Mouse (Mus musculus) retina, adult 2 months (tissue): ENCODE results near the gene Mrps6.
"Not testable (repeated sequence)": the region's sequence is repeated elsewhere in the genome, so short reads cannot be mapped to it uniquely, and the experiment has no call there.

Experiments
- DNase-seq: peaks from one replicate; pipeline ENCODE4 v3.0.0-alpha.2; 2012; ENCODE audit warnings: low read depth, low spot score

Mrps6 gene

DNA sequence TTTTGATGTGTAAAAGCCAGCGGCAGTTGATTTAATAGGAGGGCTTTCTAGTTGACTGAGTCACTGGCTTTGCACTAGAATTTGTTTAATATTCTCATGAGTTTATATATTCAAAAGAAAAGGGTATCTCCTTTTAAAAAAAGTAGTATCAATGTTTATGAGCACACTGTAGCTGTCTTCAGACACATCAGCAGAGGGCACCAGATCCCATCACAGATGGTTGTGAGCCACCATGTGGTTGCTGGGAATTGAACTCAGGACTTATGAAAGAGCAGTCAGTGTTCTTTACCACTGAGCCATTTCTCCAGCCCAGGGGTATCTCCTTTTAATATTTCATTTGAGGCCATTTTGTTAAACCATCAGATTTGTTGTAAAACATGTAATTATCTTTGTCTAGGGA lies 4.8 kb downstream of the Mrps6 start:
- DNase-seq: no peak

DNA sequence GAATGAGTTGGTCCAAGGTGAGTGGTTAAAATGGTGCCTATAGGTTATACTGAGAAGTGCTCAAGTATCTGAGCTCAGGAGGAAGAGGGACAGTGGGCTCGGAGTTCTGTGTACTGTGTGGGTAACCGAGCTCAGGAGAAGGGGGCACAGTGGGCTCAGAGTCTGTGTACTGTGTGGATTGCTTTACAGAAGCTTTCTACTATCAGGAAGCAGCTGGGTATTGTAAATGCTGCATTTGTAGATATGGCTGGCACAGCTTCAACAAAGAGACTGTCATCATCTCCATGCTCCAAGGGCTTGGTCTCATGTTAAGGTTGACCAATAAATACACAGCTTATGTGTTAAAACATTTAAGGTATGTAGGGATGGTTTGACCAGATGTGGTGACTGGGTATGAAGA lies 6.7 kb downstream of the Mrps6 start:
- no peak for DNase-seq

- DNase-seq: no peak
Observed at GRCm38 (mm10) chr16:92070338-92070737, 12.3 kb downstream of the Mrps6 start.

DNA sequence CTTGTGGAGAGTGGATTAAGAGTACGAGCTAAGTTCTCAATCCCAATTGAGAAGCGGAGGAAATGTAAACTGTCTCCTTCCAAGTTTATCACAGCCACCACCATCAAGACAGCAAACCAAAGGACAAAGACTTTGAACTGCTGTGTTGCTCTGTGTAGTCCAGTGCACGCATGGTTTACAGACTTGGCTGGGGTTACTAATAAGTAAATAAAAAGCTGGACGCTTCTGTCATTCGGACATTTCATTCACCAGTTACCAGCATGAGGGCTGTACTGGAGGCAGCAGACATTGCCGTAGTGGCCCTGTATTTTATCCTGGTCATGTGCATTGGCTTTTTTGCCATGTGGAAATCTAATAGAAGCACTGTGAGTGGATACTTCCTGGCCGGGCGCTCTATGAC lies 18.7 kb downstream of the Mrps6 start:
- no peak for DNase-seq

DNA sequence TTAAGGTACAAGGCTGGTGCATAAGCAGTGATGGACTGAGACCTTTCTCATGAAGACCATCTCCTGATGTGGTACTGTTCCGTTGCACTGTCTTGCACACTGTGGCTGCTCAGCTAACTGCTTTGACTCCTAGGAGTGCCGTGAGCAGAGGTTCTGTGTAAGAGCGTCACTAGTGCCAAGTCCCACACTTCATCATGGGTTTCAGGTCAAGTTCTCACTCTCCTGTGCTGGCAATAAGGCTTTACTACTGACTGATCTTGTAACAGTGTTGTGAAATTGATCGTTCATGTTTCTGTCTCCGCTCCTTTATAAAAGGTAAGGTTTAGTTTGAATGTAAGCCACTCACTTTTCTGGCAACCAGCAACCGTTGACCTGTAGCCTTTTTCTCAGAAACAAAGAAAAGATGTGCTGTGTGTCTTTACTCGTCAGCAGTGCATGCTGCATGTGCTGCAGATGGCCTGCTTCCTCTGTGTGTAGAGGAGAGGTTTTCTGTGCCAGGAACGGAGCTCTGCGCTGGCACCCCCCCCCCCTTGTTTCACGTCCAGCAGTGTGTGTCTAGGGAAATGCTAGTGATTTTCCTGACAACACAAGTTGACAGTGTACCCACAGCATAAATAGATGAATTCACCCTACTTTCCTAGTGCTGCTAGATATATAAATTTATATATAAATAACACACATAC lies 25.8 kb downstream of the Mrps6 start:
- DNase-seq: no peak

DNA sequence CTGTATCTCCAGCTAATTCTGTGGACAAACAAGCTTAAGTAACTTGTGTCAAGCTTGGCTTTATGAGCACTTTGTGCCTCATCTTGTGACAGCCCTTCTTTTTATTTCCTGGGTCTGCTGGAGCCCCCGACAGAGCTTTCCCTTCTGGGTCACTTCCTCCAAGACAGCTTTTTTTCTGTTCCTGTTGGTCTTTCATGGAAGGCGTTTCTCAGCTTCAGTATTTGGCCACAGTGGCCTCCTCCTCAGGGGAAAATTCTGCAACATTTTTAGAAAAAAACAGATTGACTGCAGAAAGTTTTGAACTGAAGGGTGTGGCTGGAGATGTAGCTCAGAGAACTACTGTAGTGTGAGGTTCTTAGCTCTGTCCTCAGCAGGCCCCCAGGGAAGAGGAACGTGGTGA lies 31.2 kb downstream of the Mrps6 start:
- no peak for DNase-seq

- DNase-seq: no peak
Observed at GRCm38 (mm10) chr16:92091876-92092275, 33.8 kb downstream of the Mrps6 start.

GRCm38 (mm10) chr16:92098351-92099051 lies 40.4 kb downstream of the Mrps6 start:
- DNase-seq: no peak

GRCm38 (mm10) chr16:92099598-92099997 lies 41.5 kb downstream of the Mrps6 start:
- no peak for DNase-seq

GRCm38 (mm10) chr16:92100111-92100510 lies 42.0 kb downstream of the Mrps6 start:
- no peak for DNase-seq

DNA sequence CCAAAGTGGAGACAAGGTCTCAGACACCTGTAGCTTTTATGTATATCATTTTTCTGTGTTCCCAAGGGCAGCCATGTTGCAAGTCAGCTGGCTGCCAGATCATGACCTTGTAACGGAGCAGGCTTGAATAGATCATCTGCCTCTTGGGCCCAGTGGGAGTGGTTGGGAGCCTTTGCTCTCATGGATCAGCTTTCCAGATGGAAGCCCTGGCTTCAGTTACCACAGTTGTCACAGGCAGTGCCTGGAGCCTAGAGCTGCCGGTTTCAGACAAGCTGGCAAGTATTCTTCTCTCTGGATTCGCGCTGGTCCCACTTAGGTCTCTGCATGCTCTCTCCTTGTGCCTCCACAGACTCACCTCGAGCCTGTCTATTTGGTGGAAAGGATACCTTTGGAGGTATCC lies 44.0 kb downstream of the Mrps6 start:
- no peak for DNase-seq

- DNase-seq: not testable (repeated sequence)
Observed at GRCm38 (mm10) chr16:92102931-92103330, 44.9 kb downstream of the Mrps6 start.

DNA sequence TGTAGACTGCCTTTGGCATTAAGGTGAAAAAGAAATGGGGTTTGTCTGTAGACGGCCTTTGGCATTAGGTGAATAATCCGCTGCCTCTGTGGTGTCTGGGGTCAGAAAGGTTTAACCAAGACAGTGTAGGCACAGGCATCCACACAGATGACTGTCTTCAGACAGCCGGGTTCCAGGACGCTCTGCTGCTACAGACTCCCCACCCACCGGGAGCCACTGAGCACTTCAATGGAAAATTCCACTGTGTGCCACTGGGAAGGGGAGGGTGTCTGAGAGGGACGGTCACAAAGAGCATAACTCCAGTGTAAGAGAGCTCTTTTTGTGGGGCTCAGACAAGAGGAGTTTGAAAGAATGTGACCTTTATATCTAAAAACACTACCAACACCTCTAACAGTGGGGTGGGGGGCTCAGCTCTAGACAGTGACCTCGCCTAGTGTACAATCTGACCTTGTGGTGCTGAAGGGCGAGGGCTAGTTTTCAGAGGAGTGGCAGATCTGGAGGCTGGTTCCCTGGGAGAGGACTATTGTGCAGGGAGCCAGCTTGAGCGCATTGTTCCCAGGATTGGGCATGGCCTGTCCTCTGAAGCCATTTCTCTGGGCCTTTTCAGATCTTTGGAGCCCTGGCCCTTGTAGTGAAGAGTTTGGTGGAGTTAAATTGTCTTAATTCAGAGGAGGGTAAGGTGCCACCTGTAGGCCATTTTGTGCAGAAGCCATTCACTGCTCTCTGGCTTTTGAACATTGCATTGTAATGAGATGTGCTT lies 45.7 kb downstream of the Mrps6 start:
- DNase-seq: no peak

DNA sequence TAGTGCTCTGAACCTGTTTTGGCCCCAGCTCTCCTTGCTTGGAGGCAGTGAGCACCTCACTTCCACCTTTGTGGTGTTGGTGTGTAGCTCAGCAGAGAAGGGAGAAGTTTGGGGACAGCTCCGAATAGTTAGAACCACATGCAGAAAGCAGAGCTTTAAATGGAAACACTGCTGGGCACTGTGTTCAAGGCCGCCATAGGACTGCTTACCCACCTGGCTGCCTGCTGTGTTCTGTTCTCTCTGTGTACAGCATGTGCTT lies 46.2 kb downstream of the Mrps6 start:
- no peak for DNase-seq

GRCm38 (mm10) chr16:92104951-92105350 lies 46.9 kb downstream of the Mrps6 start:
- DNase-seq: no peak

- no peak for DNase-seq
Observed at GRCm38 (mm10) chr16:92105631-92106030, 47.6 kb downstream of the Mrps6 start.

DNA sequence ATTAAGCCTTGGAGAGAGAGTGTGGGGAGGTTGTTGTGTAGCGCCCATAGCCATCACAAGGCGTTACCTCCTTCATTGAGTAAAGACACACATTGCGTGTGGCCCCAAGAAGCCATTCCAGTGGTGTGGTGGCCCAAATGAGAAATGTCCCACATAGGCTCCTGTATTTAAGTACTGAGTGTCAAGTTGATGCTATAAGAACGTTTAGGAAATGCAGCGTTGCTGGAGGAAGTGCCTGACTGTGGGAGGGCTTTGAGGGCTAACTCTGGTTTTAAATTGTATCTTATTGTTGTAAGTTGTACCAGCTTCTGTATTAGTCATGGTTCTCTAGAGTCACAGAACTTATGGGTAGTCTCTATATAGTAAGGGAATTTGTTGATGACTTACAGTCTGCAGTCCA lies 49.3 kb downstream of the Mrps6 start:
- DNase-seq: no peak

GRCm38 (mm10) chr16:92114706-92115241 lies 56.7 kb downstream of the Mrps6 start:
- DNase-seq: no peak

- no peak for DNase-seq
Observed at GRCm38 (mm10) chr16:92115611-92116421, 57.7 kb downstream of the Mrps6 start.

GRCm38 (mm10) chr16:92117337-92118209 lies 59.5 kb downstream of the Mrps6 start:
- DNase-seq: no peak

DNA sequence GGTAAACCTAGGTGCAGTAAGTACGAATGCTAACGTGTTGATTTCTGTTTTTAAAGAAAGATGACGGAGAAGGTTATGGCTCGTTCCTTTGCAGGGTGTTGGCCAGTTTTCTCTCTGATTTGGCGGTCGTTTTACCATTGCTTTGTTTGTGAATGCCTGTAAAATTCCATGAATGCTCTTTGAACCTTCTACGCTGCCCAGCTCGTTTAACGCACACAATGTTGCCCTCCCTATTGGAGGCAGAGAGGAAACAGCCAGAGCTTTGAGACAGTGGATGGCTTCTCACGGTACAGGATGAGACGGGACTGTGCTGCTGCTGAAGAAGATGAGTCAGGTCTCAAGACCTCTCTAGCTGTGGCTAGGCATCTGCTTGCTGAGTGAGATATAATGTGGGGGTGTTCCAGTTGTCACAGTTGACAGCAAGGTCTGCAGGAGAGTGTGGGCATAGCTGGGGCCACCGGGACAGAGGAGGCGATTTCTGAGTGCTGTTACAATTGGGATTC lies 61.0 kb downstream of the Mrps6 start:
- DNase-seq: no peak
